Mouse (Mus musculus) 416B (cell line): ENCODE measurements around the gene Hes5.

ENCODE experiments used
- DNase-seq: peaks from one replicate; pipeline ENCODE4 v3.0.0; 2011; ENCODE audit warnings: low read depth

Hes5 gene

DNA sequence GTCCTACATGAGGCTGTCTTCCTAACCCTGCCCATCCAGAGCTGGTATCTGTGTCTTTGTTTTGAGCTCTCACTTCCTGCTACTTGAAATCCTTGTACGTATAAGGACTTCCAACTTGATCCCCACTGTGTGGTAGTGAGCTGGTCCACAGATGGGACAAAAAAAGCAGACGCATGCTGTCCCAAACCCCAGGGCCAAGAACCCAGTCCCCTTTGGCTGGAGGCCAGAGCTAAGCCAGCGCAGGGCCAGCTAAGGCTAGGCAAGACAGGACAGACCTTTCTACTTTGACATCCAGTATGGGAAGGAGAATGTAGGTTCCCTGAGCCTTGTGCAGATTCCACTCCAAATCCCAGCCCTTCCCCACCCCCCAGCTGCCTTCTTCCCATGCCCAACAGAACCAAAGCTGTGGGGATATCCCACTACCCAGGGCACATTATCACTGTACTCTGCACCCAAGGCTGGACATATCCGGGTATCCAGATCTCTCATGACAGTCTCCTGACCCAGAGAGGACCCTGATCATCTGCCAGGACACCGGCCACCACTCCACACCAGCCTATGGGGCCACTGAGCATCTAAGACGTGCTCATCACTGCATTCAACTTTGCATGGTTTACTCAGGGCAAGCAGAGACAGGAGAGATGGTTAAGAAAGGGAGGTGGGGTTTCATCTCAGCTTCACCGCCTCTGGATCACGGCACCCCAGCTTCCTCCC is 50.7 kb downstream of the Hes5 start:
- DNase-seq: no peak
